Mouse (Mus musculus) hindbrain, embryonic 11.5 days (tissue): ENCODE measurements at regions not wholly inside any gene's neighbourhood (a gene's known extent, or its start where the extent isn't known, plus 50 kb on each side); places are given as distances from the start of the nearest gene placed in this dataset.

Source experiments
- ATAC-seq: fragments of 200-750 bp; cut with Nextera tagmentation; 2 replicates; pipeline ENCODE4 v1.8.0; 2017; ENCODE audit warnings: mild to moderate bottlenecking, moderate TSS enrichment, moderate library complexity; ENCODE audit not compliant: low FRiP score
- DNase-seq: peaks from one replicate; pipeline ENCODE4 v3.0.0-alpha.2; 2015; ENCODE audit warnings: low spot score
- H3K27ac ChIP-seq: fragments of 300-500 bp; sonication (generic); 2 replicates; pipeline ENCODE4 v1.5.1; 2014; ENCODE audit warnings: mild to moderate bottlenecking, low read depth, low read length
- H3K27me3 ChIP-seq: fragments of 300-500 bp; sonication (generic); 2 replicates; pipeline ENCODE4 v1.6.1; 2014; ENCODE audit warnings: mild to moderate bottlenecking, low read length, moderate library complexity, mixed read lengths; ENCODE audit not compliant: control insufficient read depth, insufficient read depth
- H3K36me3 ChIP-seq: fragments of 300-500 bp; sonication (generic); 2 replicates; pipeline ENCODE4 v1.6.1; 2014; ENCODE audit warnings: mild to moderate bottlenecking, low read length, moderate library complexity, mixed read lengths; ENCODE audit not compliant: control insufficient read depth, insufficient read depth
- H3K4me1 ChIP-seq: fragments of 300-500 bp; sonication (generic); replicated peaks from 2 replicates; pipeline ENCODE4 v1.6.1; 2014; ENCODE audit warnings: low read length, mixed read lengths; ENCODE audit not compliant: control insufficient read depth, insufficient read depth
- H3K4me2 ChIP-seq: fragments of 300-500 bp; sonication (generic); replicated peaks from 2 replicates; pipeline ENCODE4 v1.6.1; 2014; ENCODE audit warnings: mild to moderate bottlenecking, low read depth, low read length
- H3K4me3 ChIP-seq: fragments of 300-500 bp; sonication (generic); 2 replicates; pipeline ENCODE4 v1.5.1; 2014; ENCODE audit warnings: low read depth, low read length
- H3K9ac ChIP-seq: fragments of 300-500 bp; sonication (generic); 2 replicates; pipeline ENCODE4 v1.6.1; 2014; ENCODE audit warnings: low read depth, low read length
- H3K9me3 ChIP-seq: fragments of 300-500 bp; sonication (generic); 2 replicates; pipeline ENCODE4 v1.6.1; 2016; ENCODE audit warnings: low read length; ENCODE audit not compliant: control insufficient read depth
- WGBS: fragments of 180-500 bp; shearing (Covaris S2); extraction: QIAGEN DNeasy Blood & Tissue Kit; methylation state at CpG from one replicate; pipeline ENCODE4 v1.1.7; 2014; 5-methylcytosine and 5-hydroxymethylcytosine counted together

DNA sequence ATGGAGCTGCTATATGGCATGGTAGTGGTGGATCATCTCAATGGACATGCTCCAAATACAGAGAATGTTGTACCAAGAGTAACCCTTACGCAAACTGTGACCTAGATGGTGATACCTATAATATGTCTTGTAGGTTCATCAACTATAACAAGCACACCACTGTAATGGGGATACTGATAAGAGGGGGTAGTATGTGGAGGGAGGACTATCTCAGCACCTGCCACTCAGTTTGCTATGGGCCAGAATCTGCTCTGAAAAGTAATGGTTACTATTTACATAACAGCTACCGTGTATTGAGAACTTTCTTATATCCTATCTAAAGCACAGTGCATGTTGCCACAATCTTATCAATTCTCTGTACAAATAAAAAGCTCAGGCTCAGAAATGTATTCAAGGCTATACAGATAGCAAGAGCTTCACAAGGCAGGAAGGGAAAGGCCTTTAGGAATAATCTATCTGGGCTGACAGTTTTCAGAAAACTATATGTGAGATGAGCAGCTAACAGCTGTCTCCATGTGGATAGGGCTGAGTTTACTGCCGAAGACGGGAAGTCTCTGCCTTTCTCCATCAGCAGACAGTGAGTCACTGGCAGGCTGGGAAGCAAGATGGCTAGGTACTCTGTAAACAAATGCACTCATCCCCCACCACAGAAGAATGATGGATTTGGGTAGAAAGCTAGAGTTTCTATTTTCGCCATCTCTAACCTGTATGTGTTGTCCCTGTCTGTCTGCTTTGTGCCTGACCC is 77.1 kb upstream of the Nck2 start:
- Histone ChIP-seq H3K4me3 (no peak overlapping the region), H3K4me2 (no peak overlapping the region), H3K4me1 (no peaks in the 10 kb centered on the region), H3K27me3 (no peaks in the 10 kb centered on the region), H3K36me3 (no peaks in the 10 kb centered on the region), H3K9me3 (no peaks in the 10 kb centered on the region), H3K9ac (no peak overlapping the region), H3K27ac (no peak overlapping the region)
- 91% methylated on average over 5 of the region's 5 CpGs for WGBS
- ATAC-seq = no peak
- no peak for DNase-seq

DNA sequence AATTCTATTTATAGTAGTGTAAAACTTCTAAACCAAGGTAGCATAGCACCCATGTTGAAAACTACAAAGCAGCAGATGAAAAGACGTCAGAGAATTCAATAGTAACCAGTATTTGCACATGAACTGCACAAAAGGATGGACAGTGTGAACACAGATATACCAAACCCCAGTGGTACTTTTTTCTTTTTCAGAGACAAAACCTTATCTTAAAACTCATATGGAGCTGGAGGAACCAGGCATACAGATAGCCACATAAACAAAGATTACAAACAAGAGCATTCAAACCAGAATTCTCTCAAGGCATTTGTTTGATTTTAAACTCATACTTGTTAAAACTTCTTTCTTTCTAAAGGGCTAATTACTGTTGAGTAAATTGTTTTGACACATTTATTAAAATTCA is 72.5 kb upstream of the Nck2 start:
- no peaks in the 10 kb centered on the region for H3K4me1 ChIP-seq
- H3K9me3 ChIP-seq = no peaks in the 10 kb centered on the region
- no peak overlapping the region for H3K27ac ChIP-seq
- H3K4me3 ChIP-seq = no peak overlapping the region
- no peaks in the 10 kb centered on the region for H3K27me3 ChIP-seq
- H3K4me2 ChIP-seq = no peak overlapping the region
- ATAC-seq = no peak
- no peak overlapping the region for H3K9ac ChIP-seq
- WGBS = 88% methylated on average over 1 of the region's 1 CpGs
- H3K36me3 ChIP-seq = no peaks in the 10 kb centered on the region
- no peak for DNase-seq

DNA sequence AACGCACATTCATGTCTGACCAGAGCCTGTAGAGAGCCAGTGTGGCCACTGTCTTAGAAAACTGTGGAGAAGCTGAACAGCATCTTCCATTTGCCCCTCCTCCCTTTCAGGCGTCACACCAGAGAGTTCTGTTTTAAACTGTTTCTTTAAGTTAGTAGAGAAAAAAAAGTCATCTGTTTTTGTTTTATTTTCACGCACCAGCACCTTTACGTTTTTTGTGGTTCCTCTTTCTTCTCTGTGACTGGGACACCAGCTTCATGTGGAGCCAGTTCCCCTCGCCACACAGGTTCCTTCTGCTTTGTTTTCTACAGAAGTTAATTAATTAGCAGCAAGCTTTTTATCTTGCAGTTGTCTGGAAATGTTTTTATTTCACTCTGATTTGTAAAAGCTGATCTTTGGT is 69.4 kb upstream of the Nck2 start:
- ATAC-seq = no peak
- Histone ChIP-seq H3K27me3 (no peaks in the 10 kb centered on the region), H3K4me2 (no peak overlapping the region), H3K36me3 (no peaks in the 10 kb centered on the region), H3K9ac (no peak overlapping the region), H3K4me3 (no peak overlapping the region), H3K27ac (no peak overlapping the region), H3K9me3 (no peaks in the 10 kb centered on the region), H3K4me1 (no peaks in the 10 kb centered on the region)
- 41% methylated on average over 5 of the region's 5 CpGs for WGBS
- no peak for DNase-seq

DNA sequence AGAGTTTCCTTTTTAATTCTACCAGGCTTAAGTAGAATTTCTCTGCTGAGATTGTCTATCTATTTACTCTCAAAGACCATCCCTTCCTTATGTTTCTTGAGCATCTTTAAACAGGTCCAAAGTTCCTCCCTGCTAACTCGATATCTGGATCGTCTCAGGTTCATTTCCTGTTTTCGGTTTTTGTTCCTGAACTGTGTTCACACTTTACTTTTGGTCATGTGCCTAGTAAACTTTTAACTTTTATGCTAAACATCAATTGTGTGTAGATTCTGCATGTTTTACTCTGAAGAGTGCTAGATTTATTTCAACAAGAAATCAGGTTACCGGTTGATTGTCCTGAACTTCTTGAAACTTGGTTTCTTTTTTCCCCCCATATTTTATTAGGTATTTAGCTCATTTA is 68.5 kb upstream of the Nck2 start:
- H3K36me3 ChIP-seq = no peaks in the 10 kb centered on the region
- ATAC-seq (no peak), DNase-seq (no peak)
- no peak overlapping the region for H3K9ac ChIP-seq
- no peaks in the 10 kb centered on the region for H3K27me3 ChIP-seq
- H3K4me1 ChIP-seq = no peaks in the 10 kb centered on the region
- 94% methylated on average over 4 of the region's 4 CpGs for WGBS
- H3K9me3 ChIP-seq = no peaks in the 10 kb centered on the region
- no peak overlapping the region for H3K4me2 ChIP-seq
- no peak overlapping the region for H3K27ac ChIP-seq
- no peak overlapping the region for H3K4me3 ChIP-seq

DNA sequence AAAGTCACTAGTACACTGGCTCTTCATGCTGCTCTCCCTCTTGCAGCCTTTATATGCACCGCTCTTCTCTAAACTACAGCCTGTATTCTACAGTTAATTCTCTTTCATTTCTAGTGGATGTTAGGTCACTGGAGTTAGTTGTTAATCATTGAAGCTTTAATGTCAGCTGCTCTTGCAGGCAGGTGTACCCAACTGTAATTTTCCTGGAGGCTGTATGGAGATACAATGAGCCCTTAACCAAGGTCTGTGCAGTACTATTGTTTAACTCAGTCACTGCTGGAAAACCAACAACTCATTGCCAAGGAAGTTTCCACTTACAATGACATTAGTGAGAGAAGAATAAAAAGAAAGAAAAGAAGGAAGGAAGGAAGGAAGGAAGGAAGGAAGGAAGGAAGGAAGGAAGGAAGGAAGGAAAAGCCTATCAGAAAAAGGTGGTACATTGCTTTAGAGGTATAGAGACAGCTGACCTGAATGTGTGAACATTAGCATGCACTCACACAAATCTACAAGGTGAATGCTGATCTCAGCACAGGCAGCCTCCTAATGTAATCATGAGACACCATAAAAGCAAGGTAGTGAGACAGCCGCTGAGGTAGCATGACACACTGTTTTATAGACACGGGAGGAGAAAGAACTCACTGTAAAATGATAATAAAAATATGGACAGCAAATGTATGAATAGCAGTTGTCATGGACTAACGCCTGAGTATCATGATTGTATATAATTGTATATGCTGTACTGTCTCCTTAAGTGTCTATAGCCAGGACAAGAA is 66.7 kb upstream of the Nck2 start:
- no peak overlapping the region for H3K4me3 ChIP-seq
- no peak overlapping the region for H3K9ac ChIP-seq
- DNase-seq = no peak
- 92% methylated on average over 4 of the region's 4 CpGs for WGBS
- H3K36me3 ChIP-seq = no peaks in the 10 kb centered on the region
- H3K27ac ChIP-seq = no peak overlapping the region
- H3K27me3 ChIP-seq = no peaks in the 10 kb centered on the region
- H3K4me1 ChIP-seq = no peaks in the 10 kb centered on the region
- H3K9me3 ChIP-seq = no peaks in the 10 kb centered on the region
- no peak overlapping the region for H3K4me2 ChIP-seq
- no peak for ATAC-seq

DNA sequence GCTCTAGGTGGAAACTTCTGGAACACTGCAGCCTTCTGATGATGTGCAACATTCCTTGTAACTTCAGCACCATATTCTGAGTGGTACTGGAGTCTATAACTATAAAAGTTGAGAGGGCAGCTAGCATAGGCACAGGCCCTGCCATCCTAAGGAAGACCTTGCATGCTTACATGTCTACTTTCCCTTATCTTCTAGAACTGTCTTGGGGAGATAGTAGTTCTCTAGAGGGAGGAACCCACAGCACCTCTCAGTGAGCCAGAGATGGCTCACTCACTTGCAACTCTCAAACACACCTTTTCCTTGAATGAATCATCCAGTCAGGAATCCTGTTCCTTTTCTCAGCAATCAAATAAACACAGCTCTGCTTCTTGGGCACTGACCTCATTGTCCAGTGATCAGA is 59.4 kb upstream of the Nck2 start:
- DNase-seq (no peak), ATAC-seq (no peak)
- H3K9me3 ChIP-seq = no peaks in the 10 kb centered on the region
- no peaks in the 10 kb centered on the region for H3K36me3 ChIP-seq
- no peaks in the 10 kb centered on the region for H3K27me3 ChIP-seq
- H3K27ac ChIP-seq = no peak overlapping the region
- no peak overlapping the region for H3K4me3 ChIP-seq
- H3K9ac ChIP-seq = no peak overlapping the region
- H3K4me1 ChIP-seq = no peaks in the 10 kb centered on the region
- H3K4me2 ChIP-seq = no peak overlapping the region

DNA sequence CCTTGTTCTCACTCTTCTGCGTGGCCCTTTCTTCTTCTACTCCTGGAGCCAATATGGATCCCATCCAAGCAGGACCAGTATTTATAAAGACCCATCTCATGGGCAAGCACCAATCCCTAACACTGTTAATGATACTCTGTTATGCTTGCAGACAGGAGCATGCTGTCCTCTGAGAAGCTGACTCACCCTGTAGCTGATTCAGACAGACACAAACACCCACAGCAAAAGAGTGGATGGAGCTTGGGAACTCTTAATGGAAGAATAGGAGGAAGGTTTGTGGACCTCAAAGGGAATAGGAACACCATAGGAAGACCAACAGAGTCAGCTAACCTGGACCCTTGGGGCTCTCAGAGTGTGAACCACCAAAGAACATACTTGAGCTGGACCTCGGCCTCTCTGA is 50.3 kb upstream of the Nck2 start:
- no peak overlapping the region for H3K4me2 ChIP-seq
- ATAC-seq = no peak

More for the DNA sequence above, 50.3 kb upstream of the Nck2 start:
- H3K4me1 ChIP-seq = 0 out of 2 replicates have a peak, but pooled peaks cover 2% of the 10 kb centered on the region
- no peak overlapping the region for H3K4me3 ChIP-seq
- H3K9me3 ChIP-seq = no peaks in the 10 kb centered on the region
- H3K36me3 ChIP-seq = no peaks in the 10 kb centered on the region
- H3K9ac ChIP-seq = no peak overlapping the region
- 100% methylated on average over 2 of the region's 2 CpGs for WGBS
- H3K27me3 ChIP-seq = no peaks in the 10 kb centered on the region
- no peak overlapping the region for H3K27ac ChIP-seq
- no peak for DNase-seq
